Mouse (Mus musculus): Measurements from ENCODE around the gene C130050O18Rik.

Gene C130050O18Rik

DNA sequence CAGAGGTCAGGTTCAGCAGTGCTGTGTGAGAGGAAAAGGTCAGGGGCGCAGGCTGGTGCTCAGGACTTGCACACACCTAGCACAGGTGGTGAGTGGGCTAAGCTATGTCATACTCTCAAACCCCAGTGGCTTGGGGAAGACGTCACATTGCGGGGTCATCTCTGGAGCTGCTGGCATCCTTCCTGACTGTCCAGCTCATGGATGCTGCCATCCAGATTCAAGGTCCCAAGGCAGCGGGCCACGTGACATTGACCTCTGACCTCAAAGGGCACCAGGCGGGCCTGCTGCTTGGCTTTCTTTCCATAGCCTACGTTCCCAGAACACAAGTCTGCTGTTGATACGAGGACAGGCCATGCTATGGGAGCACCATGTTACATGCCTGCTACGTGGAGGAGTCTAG is 21.9 kb downstream of the C130050O18Rik start:
- no peak for DNase-seq (ENCODE audit: low read depth)

DNA sequence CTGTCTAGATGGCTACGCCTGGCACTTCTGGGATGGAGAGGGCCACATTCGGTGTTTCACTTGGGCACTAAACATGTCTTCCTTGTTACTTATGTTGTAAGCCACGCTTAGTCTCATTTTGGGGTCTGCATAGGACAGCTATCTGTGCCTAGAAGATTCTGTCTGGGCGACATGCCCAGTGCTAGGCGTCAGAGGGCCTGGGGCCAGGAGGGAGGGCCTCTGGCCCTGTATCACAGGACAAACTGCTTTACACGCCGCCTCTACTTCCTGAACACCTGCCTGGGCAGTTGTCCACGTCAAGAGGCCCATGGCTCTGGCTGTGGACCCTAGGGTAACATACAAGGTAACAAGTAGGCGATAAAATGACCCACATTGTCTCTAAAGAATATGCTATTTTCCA is 22.9 kb downstream of the C130050O18Rik start:
- no peak for DNase-seq (ENCODE audit: low read depth)

DNA sequence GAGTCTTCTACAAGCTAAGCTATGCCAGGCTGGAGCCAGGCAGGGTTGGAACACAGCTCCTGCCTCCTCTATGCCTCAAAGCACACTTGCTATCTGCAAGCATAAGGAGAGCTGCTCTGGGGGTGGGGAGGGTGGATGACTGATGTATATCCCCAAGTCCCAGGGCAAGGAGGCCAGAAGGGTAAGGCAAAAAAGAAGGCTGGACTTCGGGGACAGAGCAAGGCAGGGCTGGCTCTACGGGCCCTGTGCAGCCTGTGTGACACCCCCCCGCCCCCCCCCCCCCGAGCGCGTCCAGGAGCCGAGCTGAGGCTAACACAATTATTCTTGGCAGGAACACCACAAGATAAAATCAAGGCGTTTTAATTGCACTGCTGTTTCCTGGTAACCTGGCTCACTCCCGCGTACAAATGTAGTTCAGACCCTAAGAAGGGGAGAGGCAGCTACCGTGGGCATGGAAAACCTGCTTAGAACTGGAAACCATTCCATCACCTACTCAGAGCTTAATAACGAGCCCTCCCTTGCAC is 24.8 kb downstream of the C130050O18Rik start:
- DNase-seq (ENCODE audit: low read depth) = no peak

DNA sequence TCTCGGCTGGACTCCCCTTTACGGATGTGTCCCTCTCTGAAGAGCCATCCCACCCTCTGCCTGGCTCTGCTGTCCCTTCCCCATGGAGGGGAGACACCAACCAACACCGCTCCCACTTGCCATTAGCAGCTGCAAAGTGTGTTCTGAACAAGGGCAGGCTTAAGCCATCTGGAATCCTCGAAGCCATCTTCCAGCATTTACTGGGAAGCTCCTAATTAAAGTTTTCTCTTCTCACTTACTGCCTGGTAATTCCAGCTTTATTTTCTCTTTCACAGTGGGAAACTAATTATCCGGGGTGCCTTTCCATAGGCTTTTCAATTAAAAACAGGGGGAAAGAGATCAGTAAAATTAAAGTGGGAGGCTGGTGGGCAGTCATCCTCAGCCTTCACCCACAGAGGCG is 27.3 kb downstream of the C130050O18Rik start:
- no peak for DNase-seq (ENCODE audit: low read depth)

DNA sequence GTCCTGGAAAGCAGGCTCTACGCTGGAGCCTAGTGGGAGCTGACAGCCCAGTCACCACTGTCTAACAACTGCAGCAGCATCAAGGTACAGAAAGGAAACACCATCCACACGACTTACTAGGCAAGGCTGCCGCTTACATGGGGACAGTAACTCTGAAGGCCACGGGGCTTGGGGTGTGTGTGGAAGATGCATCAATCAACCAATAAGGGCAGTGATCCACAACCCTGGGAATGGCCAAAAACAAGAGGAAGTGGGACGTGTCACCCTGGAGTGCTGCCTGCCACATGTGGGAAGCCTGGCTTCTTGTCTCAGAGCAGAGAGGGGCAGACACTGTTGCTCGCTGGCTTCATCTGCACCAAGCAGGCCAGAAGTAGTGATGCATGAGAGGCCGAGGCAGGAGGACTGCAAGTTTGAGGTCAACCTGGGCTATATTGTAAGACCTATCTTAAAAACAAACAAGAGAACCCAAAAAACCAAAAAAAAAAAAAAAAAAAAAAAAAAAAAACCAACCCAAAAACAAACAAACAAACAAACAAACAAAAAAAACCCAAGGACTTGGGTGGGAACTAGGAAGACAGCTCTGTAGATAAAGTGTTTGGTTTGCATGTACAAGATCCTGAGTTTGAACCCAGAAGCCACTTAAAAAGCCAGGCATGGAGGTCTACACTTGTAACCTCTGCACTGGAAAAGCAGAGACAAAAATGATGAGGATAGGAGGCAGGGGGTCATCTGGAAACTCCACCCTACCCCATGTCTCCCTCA is 27.8 kb downstream of the C130050O18Rik start:
- DNase-seq (ENCODE audit: low read depth) = no peak

DNA sequence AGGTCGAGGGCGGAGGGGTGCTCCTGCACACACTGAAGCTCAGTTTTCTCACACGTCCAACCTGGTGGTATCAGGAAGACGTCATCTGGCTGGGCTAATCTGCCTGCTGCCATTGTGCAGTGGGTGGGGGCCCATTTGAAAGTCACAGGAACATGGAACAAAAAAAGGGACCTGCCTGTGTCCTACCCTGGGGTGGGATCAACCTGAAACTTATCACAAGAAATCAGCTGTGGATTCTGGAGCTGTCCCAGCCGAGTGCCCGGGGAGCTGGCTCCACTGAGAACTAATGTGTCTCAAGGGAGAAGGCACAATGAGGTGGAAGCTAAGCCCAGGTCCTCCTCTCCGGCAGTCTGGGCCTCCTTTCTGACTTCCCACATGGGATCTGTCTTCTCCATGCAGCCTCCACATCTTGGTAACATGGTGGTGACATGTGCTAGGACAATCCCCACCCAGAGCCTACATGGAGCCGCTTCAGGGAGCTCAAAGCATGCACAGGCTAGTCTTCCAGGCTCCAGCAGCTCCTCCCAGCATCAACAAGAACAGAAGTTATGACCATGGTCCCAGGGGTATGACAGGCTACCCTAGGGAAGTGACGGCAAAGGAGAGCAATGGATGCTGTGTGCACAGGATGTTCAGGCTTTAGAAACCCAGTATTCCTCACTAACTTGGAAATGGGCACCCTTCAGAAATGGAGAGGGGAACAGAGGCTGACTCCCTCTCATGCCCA is 28.9 kb downstream of the C130050O18Rik start:
- DNase-seq (ENCODE audit: low read depth) = no peak

DNA sequence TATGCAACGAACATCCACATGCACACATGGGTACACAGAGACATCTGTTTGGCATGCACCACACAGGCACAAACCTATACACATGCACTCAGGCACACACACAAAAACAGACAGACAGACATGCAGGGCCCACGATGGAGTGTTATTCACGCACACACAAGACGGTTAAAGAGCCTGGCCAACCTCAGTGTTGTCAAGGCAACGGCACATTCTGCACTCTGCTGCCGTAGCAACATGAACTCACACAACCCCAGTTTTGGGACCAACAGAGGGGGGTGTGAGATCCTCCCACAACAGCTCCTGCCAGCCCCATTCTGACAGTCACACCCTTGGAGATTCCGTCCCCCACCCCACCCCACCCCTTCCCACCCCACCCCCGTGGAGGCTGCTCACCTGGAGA is 29.9 kb downstream of the C130050O18Rik start:
- peak; percentile 22 for DNase-seq (ENCODE audit: low read depth)

DNA sequence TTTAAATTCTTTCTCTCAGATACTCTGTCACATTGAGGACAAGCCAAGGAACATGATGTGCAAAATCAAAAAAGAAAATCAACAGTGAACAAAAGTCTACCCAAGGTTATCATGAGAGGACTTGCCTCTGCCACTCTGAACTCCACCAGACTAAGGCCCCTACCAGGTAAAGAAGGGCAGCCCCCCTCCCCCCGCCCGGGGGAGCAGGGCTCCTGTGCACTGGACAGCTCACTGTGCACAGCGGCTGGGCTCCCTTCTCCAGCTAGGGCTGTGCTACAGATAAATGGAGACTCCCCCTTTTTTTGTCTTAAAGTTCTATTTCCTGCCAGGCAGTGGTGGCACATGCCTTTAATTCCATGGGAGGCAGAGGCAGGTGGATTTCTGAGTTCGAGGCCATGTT is 32.7 kb downstream of the C130050O18Rik start:
- DNase-seq (ENCODE audit: low read depth) = no peak

DNA sequence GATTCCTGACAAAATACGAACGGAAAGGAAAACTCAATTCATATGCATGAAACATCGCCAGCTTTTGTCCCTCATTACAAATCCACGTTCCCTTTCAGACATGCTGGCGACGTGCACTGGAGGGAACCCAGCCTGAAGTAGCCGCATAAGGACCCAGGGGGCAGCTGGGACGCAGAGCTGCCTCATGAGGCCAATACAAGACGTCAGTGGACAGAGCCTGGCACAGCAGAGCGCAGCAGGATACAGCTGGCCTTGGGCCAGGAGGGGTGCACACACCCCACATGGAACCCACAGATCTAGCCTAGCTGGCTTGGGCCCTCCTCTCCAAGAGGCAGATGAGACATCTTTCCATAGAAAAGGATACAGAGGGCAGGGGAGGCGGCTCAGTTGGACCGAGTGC is 33.4 kb downstream of the C130050O18Rik start:
- DNase-seq (ENCODE audit: low read depth) = no peak

DNA sequence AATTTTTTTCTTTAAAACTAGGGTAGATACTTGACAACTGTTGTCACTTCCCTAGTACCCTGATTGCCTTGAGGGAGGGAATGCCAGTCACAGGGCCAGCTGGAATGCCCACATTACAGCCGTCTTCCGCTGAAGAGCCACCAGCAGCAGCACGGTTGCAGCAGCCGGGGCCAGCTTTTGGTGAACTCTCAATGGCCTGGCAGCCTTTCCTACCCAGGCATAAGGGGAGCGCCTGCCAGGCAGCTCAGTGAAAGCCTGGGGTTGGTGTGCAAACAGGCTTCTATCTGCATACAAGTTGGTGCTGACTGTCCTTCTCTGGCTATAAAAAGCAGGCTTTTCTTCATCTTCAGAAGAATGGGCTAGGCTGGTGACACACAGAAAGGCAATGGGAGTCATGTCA is 35.4 kb downstream of the C130050O18Rik start:
- no peak for DNase-seq (ENCODE audit: low read depth)

DNA sequence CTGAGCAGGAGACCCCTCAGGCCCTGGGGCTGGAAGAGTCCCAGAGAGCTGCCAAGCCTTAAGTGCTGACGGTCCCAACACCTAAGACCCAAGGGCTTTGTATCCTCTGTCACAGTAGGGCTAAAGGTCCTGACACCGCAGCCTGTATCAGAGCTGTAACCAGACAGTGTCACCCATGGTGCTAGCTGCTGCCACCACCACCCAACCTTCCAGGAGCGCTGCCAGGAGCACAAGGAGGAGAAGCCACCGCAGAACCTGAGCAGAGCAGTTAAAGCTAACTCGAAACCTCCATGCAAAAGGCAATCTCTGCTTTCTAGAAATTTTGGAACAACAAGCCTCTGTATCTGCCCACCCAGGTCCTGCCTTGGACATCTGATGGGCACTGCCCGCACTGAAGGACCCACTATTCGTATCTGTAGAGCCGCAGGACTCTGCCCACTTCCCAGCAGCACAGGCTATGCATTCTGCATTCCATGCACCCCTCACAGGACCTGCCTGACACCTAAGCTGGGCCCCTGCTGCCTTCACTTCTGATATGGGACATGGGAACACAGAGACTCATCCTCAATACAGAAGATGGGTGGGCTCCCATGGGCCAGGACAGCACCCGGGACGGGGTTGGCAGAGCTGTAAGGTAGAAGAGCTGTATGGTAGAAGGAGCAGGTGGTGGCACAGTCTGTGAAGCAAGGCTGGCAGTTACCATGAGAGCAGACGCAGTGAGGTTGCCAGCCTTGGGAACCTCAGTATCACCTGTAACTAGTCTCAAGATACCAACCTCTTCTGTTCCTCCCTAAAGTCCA is 36.0 kb downstream of the C130050O18Rik start:
- no peak for DNase-seq (ENCODE audit: low read depth)

DNA sequence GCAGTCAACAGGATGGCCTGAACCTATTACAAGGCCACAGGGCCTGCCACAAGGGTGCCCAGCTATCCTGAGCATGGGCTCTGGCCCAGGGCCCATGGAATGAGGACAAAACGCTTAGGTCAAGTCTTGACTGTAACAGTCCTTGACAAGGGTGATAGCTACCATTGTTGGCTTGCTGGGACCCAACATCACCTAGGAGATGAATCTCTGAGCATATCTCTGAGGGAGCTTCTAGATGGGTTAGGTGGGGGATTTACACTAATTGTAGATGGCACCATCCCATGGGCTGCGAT is 36.6 kb downstream of the C130050O18Rik start:
- DNase-seq (ENCODE audit: low read depth) = no peak

DNA sequence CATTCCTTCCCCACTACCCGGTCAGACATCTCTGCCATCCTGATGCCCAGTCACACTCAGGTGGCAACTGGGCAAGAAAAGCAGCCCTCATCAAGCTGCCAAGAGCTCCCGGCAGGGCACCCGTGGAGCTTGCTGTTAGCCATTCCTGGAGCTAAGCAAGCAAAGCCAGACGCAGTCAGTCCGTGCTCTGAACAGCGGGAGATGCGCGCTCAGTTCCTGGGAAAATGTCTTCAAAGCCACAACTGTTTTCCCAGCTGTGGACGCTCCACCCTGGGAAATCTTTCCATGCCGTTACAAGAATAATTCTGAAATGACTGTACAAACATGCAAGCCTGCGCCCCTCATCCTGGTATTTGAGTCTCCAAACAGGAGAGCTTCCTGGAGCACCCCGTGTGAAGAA is 37.3 kb downstream of the C130050O18Rik start:
- peak; percentile 64 for DNase-seq (ENCODE audit: low read depth)

DNA sequence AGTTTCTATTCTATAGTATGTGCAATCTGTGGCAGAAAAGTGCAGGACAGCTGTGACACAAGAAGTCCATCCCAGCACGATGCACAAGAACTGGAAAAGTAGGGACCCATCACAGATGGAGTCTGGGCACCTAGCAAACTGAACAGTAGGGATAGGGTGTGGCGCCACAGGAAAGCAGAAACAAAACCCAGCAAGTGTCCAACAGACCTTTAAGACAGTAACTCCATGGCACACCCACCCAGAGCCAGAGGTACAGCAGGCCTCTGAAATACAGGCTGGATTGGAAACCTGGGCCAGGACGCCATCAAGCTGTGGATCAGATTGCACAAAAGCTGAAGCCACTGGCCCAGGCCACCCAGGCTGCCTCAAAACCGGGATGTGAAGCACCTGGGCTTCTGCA is 37.9 kb downstream of the C130050O18Rik start:
- DNase-seq (ENCODE audit: low read depth) = no peak

DNA sequence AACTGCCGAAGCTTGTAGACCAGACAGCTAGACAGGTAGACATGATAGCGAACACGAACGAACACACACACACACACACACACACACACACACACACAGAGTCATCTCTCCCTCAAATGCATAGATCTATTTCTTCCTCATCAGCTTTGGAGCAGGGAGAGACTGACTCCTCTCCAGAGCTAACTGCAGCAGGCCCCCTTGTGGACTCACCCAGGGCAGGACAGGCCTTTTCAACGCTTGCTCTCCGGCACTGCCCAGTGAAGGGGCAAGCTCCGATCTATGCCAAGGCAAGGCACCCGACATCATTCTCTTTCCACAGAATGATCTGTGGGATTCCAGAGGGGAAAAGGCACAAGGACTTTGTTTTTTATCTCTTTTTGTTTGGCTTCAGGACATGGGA is 40.2 kb downstream of the C130050O18Rik start:
- no peak for DNase-seq (ENCODE audit: low read depth)

DNA sequence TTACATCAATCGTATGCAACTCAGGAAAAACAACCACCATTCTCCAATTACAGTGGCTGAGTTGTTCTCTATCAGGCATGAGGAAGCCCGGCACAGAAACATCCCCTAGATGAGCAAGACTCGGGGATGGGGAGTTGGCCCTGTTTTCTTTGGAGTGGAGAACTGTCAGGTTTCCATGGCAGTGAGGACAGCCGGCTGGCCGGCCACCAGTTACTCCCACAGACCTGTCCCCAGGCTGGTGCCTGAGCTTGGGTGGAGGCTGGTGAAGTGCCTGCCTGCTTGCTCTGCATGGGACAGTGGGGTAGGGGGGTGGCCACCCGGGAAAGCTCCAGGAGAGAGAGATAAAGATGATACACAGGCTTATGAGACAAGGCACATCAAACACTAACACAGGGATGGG is 42.9 kb downstream of the C130050O18Rik start:
- no peak for DNase-seq (ENCODE audit: low read depth)

DNA sequence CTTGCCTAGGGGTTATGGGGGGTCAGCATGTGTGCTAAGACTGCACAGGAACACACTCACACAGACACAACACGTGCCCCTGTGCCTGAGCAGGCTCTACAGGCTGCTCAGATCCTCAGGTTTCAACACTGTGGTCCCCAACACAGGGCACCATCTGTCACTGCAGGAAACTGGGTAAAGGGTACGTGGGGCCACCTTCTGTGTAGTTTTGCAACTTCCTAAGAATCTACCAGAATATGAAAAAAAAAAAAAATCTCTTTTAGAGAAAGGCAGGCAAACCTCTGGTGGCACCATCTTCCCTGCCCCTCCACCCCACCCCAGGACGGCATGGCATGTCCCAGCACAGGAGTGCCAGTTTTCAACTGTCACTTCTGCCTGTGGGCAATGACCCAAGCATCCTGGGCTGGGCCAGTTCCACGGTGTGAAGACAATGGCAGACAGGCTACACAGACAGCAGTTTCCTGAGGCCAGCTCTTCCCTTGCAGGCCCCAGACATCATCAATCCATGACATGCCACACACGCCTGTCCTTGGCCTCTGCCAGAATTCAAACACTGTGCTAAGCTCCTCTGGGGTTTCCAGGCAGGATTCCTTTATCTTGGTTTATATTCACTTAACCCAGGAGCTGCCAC is 44.2 kb downstream of the C130050O18Rik start:
- DNase-seq (ENCODE audit: low read depth) = no peak

DNA sequence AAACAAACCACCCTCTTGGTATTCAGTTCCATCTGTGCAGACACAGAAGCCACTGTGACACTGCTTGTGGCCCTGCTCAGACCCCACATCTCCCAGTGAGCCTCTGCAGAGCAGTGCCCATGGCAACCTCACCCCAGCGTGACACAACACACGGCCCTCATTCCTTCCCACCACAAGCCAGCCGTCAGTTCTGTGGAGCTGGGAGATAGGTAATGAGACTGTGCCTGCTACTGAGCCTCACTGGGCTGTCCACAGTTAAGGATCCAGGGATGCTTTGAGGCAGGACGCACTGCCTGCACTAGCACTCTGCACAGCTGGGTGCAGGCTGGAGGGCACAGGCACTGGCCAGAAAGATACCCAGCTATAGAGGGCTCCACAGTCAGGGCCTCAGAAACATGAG is 44.8 kb downstream of the C130050O18Rik start:
- DNase-seq (ENCODE audit: low read depth) = no peak

DNA sequence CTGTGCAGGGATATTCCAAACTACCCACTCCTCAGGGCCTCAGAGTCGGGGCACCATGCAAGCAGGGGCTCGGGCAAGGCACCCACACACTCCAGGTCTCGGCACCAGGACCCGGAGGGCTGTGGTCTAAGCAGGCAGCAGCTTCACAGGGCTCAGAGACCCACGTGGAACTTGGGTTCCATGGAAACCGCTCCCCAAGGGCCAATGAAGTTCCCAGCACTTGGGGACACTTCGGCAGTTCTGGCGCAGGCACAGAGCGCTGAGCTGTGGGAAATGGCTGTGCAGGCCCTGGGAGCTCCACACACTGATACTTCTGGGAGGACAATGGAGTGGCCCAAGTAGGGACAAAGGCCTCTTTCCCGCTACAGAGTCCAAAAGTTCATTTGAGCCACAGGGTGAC is 48.0 kb downstream of the C130050O18Rik start:
- DNase-seq (ENCODE audit: low read depth) = no peak

DNA sequence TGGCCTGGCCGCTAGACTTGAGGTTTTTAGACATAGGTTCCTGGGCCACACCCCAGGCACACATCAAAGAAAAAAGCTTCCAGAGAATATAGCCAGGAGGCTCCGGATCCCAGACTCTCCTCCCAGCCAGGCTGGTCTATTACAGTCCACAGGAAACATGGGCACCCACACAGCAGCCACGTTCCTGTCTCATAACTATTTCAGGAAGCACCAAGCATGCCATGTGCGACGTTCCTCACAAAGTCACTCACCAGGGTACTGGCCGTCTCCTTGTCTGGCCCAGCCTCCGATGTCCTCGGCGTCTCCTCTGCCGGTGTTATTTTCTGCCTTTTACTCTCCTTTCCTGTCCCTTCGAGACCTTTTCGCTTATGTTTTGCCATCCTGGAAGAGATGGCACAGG is 50.1 kb downstream of the C130050O18Rik start:
- DNase-seq (ENCODE audit: low read depth) = no peak

DNA sequence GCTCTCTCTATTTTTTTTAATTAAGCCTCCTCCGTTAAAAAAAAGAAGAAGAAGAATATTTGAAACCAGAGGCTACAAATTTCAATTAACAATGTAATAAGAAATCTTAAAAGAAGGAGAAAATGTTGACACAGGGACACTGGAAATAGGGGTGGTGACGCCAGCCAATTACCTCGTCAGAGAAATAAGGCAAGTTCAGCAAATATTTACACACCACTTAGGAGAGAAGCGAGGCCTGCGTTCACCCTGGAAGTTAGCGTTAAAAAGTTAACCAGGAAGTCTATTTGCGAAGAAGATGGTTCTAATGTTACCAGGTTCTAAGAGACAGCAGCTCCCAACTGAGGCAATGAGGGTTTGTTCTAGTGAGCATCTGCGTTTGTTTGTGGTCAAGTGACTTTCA is 52.2 kb downstream of the C130050O18Rik start:
- DNase-seq (ENCODE audit: low read depth) = no peak

DNA sequence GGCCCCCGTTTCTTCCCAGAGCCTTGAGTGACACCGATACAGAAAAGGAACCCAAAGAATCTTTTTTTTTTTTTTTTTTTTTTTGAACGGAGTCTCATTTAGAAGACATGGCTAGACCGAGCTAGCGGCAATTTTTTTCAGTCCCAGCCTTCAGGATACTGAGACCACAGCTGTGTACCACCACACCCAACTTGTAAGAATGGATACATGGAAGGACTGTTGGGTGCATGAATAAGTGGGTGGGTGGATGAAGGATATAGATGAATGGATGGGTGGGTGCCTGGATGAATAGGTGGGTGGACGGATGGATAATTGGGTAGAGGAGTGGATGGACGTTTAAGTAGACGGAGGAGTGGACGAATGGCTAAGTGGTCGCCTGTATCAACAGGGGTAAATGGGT is 54.9 kb downstream of the C130050O18Rik start:
- DNase-seq (ENCODE audit: low read depth) = no peak

Data from fibroblast of lung, adult 2 months (primary cell).